Mouse (Mus musculus): ENCODE data around the gene Slc8b1.

Slc8b1 gene

GRCm38 (mm10) chr5:120510982-120511642, at the start of gene Slc8b1:
TSS of gene Slc8b1 (plus strand) at chr5:120511168.
- peak; percentile 95 for DNase-seq (ENCODE audit: low read depth)

- no peak for DNase-seq (ENCODE audit: low read depth)
Observed at GRCm38 (mm10) chr5:120461902-120462301, 49.1 kb upstream of the Slc8b1 start.

- DNase-seq (ENCODE audit: low read depth): peak; percentile 26
Observed at GRCm38 (mm10) chr5:120464321-120464720, 46.6 kb upstream of the Slc8b1 start.

GRCm38 (mm10) chr5:120465062-120465461, 45.9 kb upstream of the Slc8b1 start:
- DNase-seq (ENCODE audit: low read depth): peak; percentile 64

GRCm38 (mm10) chr5:120465860-120466259, 45.1 kb upstream of the Slc8b1 start:
- no peak for DNase-seq (ENCODE audit: low read depth)

GRCm38 (mm10) chr5:120467026-120467425, 43.9 kb upstream of the Slc8b1 start:
- DNase-seq (ENCODE audit: low read depth): no peak

- DNase-seq (ENCODE audit: low read depth): no peak
Observed at GRCm38 (mm10) chr5:120468336-120468735, 42.6 kb upstream of the Slc8b1 start.

- DNase-seq (ENCODE audit: low read depth): no peak
Observed at GRCm38 (mm10) chr5:120468830-120469229, 42.1 kb upstream of the Slc8b1 start.

GRCm38 (mm10) chr5:120471538-120471937, 39.4 kb upstream of the Slc8b1 start:
- no peak for DNase-seq (ENCODE audit: low read depth)

GRCm38 (mm10) chr5:120472770-120473169, 38.2 kb upstream of the Slc8b1 start, which contains the start of gene Sdsl:
TSS of gene Sdsl (minus strand) at chr5:120472810.
- DNase-seq (ENCODE audit: low read depth): no peak

GRCm38 (mm10) chr5:120473361-120473760, 37.6 kb upstream of the Slc8b1 start:
- no peak for DNase-seq (ENCODE audit: low read depth)

GRCm38 (mm10) chr5:120475861-120476260, 35.1 kb upstream of the Slc8b1 start:
- DNase-seq (ENCODE audit: low read depth): no peak

- no peak for DNase-seq (ENCODE audit: low read depth)
Observed at GRCm38 (mm10) chr5:120476296-120476695, 34.7 kb upstream of the Slc8b1 start, which contains the start of gene Sds. TSS of gene Sds (plus strand) at chr5:120476526.

- no peak for DNase-seq (ENCODE audit: low read depth)
Observed at GRCm38 (mm10) chr5:120477993-120478392, 33.0 kb upstream of the Slc8b1 start.

- peak; percentile 41 for DNase-seq (ENCODE audit: low read depth)
Observed at GRCm38 (mm10) chr5:120479538-120479937, 31.4 kb upstream of the Slc8b1 start.

- no peak for DNase-seq (ENCODE audit: low read depth)
Observed at GRCm38 (mm10) chr5:120481205-120481604, 29.8 kb upstream of the Slc8b1 start.

GRCm38 (mm10) chr5:120483399-120483798, 27.6 kb upstream of the Slc8b1 start:
- DNase-seq (ENCODE audit: low read depth): no peak

- DNase-seq (ENCODE audit: low read depth): no peak
Observed at GRCm38 (mm10) chr5:120487844-120488243, 23.1 kb upstream of the Slc8b1 start.

GRCm38 (mm10) chr5:120490679-120491192, 20.2 kb upstream of the Slc8b1 start:
- DNase-seq (ENCODE audit: low read depth): no peak

GRCm38 (mm10) chr5:120492437-120492836, 18.5 kb upstream of the Slc8b1 start:
- DNase-seq (ENCODE audit: low read depth): no peak

GRCm38 (mm10) chr5:120493440-120493839, 17.5 kb upstream of the Slc8b1 start:
- no peak for DNase-seq (ENCODE audit: low read depth)

GRCm38 (mm10) chr5:120493873-120494395, 17.0 kb upstream of the Slc8b1 start:
- no peak for DNase-seq (ENCODE audit: low read depth)

- DNase-seq (ENCODE audit: low read depth): no peak
Observed at GRCm38 (mm10) chr5:120495064-120495702, 15.8 kb upstream of the Slc8b1 start.
